Mouse (Mus musculus): ENCODE results near the gene Borcs8.

- TF ChIP-seq GATA1 (IDR thresholded peaks at IDR 0.05; ENCODE audit: borderline replicate concordance, low read length) (no peak), FLI1 (IDR thresholded peaks at IDR 0.05; ENCODE audit: low read length) (no peak)
These were observed 34.8 kb downstream of the Borcs8 start for GRCm38 (mm10) chr8:70174079-70174478.

Measured in megakaryocyte, embryonic 14.5 days (primary cell).